Mouse (Mus musculus) stomach, embryonic 16.5 days (tissue): ENCODE data around the gene Tspan15. TPM values are rescaled to one million over a fixed set of nuclear protein-coding genes. Genes with fewer than 3 reads are reported as not detected.
A peak's percentile ranks its signal among the peaks of the same experiment; 100 is the strongest.

Experiments used
- ATAC-seq: fragments of 200-750 bp; cut with Nextera tagmentation; 2 replicates; pipeline ENCODE4 v1.8.0; 2017; ENCODE audit warnings: moderate number of reproducible peaks, moderate TSS enrichment; ENCODE audit not compliant: insufficient read depth, low FRiP score
- H3K27ac ChIP-seq: fragments of 300-500 bp; sonication (generic); 2 replicates; pipeline ENCODE4 v1.5.1; 2014; ENCODE audit warnings: low read length
- H3K27me3 ChIP-seq: fragments of 300-500 bp; sonication (generic); 2 replicates; pipeline ENCODE4 v1.6.1; 2014; ENCODE audit warnings: low read length, control low read depth, mixed read lengths; ENCODE audit not compliant: control insufficient read depth, insufficient read depth
- H3K36me3 ChIP-seq: fragments of 300-500 bp; sonication (generic); 2 replicates; pipeline ENCODE4 v1.6.1; 2014; ENCODE audit warnings: low read length; ENCODE audit not compliant: control insufficient read depth, insufficient read depth
- H3K4me1 ChIP-seq: fragments of 300-500 bp; sonication (generic); 2 replicates; pipeline ENCODE4 v1.6.1; 2014; ENCODE audit warnings: low read length, control low read depth, mixed read lengths; ENCODE audit not compliant: control insufficient read depth, insufficient read depth
- H3K4me2 ChIP-seq: fragments of 300-500 bp; sonication (generic); 2 replicates; pipeline ENCODE4 v1.6.1; 2014; ENCODE audit warnings: low read depth, low read length, mixed read lengths
- H3K4me3 ChIP-seq: fragments of 300-500 bp; sonication (generic); replicated peaks from 2 replicates; pipeline ENCODE4 v1.5.1; 2014; ENCODE audit warnings: mild to moderate bottlenecking, low read length
- H3K9ac ChIP-seq: fragments of 300-500 bp; sonication (generic); 2 replicates; pipeline ENCODE4 v1.6.1; 2014; ENCODE audit warnings: low read length
- H3K9me3 ChIP-seq: fragments of 300-500 bp; sonication (generic); replicated peaks from 2 replicates; pipeline ENCODE4 v1.6.1; 2016; ENCODE audit warnings: low read length, control low read depth; ENCODE audit not compliant: control insufficient read depth
- WGBS: fragments of 180-500 bp; shearing (Covaris S2); extraction: QIAGEN DNeasy Blood & Tissue Kit; methylation state at CpG from one replicate; pipeline ENCODE4 v1.1.7; 2014; 5-methylcytosine and 5-hydroxymethylcytosine counted together
- polyA plus RNA-seq: library from polyadenylated mRNA; unstranded; fragments of >200 nt; fragmentation: Nextera tagmentation; extraction: Ambion mirVana; gene quantifications from 2 replicates; pipeline ENCODE4 v1.2.1, GENCODE M21; 2015

The Tspan15 gene
- polyA plus RNA-seq, 1 experiment from 2014 or later, result 65.5 TPM

DNA sequence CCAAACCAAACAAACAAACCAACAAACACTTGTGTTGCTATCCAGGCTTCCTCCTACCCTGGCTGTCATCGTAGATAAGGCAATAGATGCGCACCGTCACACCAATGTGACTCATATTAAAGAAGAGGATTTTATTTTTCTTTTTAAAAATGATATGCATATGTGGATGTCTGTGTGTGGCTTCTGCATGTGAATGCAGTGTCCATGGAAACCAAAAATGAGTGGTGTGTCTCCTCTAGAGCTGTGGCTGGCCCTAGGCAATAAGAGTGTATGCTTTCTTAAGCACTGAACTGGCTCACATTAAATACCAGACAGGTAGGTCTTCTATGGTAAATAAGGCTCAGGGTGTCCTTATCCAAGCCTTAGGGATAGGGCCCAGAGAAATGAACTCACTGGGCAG lies 7.6 kb upstream of the Tspan15 start:
- Histone ChIP-seq H3K4me2 (no peak overlapping the region), H3K27ac (no peak overlapping the region), H3K9me3 (no peaks in the 10 kb centered on the region), H3K4me1 (no peaks in the 10 kb centered on the region), H3K36me3 (no peaks in the 10 kb centered on the region), H3K4me3 (no peak overlapping the region), H3K9ac (no peak overlapping the region), H3K27me3 (no peaks in the 10 kb centered on the region)
- WGBS, result 92% methylated on average over 3 of the region's 3 CpGs
- no peak for ATAC-seq

- no peaks in the 10 kb centered on the region for H3K27me3 ChIP-seq
- H3K9me3 ChIP-seq, result no peaks in the 10 kb centered on the region
- H3K4me1 ChIP-seq, result no peaks in the 10 kb centered on the region
- H3K9ac ChIP-seq, result no peak overlapping the region
- 81% methylated on average over 10 of the region's 10 CpGs for WGBS
- ATAC-seq, result no peak; the same call in 1 of the 2 replicates
- H3K4me2 ChIP-seq, result no peak overlapping the region
- H3K36me3 ChIP-seq, result no peaks in the 10 kb centered on the region
- H3K27ac ChIP-seq, result no peak overlapping the region
- H3K4me3 ChIP-seq, result no peak overlapping the region
Observed at GRCm38 (mm10) chr10:62237205-62237604, 6.2 kb upstream of the Tspan15 start.

DNA sequence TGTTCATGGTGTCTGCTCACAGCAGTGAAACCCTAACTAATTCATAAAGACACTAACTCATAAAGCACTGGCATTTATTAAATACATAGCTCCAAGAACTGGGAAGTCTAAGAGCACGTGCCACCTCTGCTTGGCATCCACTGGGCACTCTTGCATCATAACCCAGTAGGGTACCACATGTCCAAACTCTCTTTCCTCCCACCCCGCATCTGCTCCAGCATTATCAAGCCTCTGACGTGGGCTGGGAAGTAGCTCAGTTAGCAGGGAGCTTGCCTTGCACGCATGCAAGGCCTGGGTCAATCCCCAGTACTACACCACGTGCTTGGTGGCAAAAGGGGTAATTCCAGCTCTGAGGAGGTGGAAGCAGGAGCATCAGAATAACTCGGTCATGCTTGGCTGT lies 5.1 kb upstream of the Tspan15 start:
- no peak for ATAC-seq
- H3K36me3 ChIP-seq, result no peaks in the 10 kb centered on the region
- no peak overlapping the region for H3K4me3 ChIP-seq
- H3K9ac ChIP-seq, result no peak overlapping the region
- no peaks in the 10 kb centered on the region for H3K9me3 ChIP-seq
- H3K4me2 ChIP-seq, result no peak overlapping the region
- no peak overlapping the region for H3K27ac ChIP-seq
- H3K4me1 ChIP-seq, result peaks cover 4% of the 10 kb centered on the region; the same call in 1 of the 2 replicates
- WGBS, result 90% methylated on average over 6 of the region's 6 CpGs
- H3K27me3 ChIP-seq, result no peaks in the 10 kb centered on the region

GRCm38 (mm10) chr10:62231811-62232210 lies 760 bp upstream of the Tspan15 start:
- Histone ChIP-seq H3K4me1 (peaks cover 23% of the 10 kb centered on the region), H3K36me3 (no peaks in the 10 kb centered on the region), H3K27ac (0 out of 2 replicates have a peak overlapping the region, but pooled peaks have one; percentile 14), H3K27me3 (no peaks in the 10 kb centered on the region), H3K4me2 (no peak overlapping the region), H3K4me3 (no peak overlapping the region), H3K9ac (no peak overlapping the region), H3K9me3 (no peaks in the 10 kb centered on the region)
- 68% methylated on average over 3 of the region's 3 CpGs for WGBS
- ATAC-seq, result no peak

DNA sequence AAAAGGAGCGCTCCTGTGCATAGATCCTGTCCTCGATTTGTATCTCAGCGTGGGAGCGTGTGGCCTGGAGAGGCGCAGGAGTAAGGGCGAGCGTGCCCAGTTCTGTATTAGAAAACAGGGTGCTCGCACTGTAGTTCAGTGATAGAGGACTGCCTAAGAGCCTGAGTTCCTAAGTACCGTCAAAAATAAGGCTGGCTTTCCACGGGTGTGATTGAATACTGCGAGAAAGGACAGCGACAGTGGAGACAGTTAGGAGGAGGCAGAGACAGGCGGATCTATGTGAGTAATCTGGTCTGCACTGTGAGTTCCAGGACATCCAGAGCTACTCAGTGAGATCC lies 313 bp upstream of the Tspan15 start:
- Histone ChIP-seq H3K9me3 (no peaks in the 10 kb centered on the region), H3K27ac (0 out of 2 replicates have a peak overlapping the region, but pooled peaks have one; percentile 14), H3K4me3 (peak overlapping the region; percentile 77), H3K36me3 (no peaks in the 10 kb centered on the region), H3K9ac (peak overlapping the region; percentile 67), H3K27me3 (no peaks in the 10 kb centered on the region), H3K4me1 (peaks cover 23% of the 10 kb centered on the region), H3K4me2 (peak overlapping the region; percentile 90)
- WGBS, result 3% methylated on average over 13 of the region's 13 CpGs
- ATAC-seq, result no peak

DNA sequence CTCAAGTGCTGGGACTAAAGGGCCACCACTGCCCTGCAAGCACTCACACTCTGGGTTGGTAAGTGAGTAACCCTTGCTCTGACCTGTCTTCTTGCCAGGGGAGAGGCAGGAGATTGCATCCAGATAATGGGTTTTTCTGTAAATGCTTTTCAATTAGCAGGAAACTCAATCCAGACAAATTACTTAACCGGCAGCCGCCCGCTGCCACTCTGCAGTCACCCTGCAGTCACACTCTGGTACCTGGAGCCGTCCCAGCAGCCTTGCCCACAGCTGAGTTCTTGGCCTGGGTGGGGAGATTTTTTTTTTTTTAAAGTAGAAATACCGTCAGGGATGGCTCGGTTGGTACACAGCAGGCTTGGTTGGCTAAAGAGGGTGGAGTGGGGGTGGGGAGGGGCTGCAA lies 2.9 kb downstream of the Tspan15 start:
- H3K36me3 ChIP-seq, result no peaks in the 10 kb centered on the region
- H3K4me2 ChIP-seq, result peak overlapping the region; percentile 90
- H3K27ac ChIP-seq, result no peak overlapping the region
- ATAC-seq, result no peak
- H3K4me3 ChIP-seq, result no peak overlapping the region
- WGBS, result 55% methylated on average over 6 of the region's 6 CpGs
- no peaks in the 10 kb centered on the region for H3K27me3 ChIP-seq
- H3K4me1 ChIP-seq, result peaks cover 32% of the 10 kb centered on the region
- H3K9me3 ChIP-seq, result no peaks in the 10 kb centered on the region
- no peak overlapping the region; the same call in 1 of the 2 replicates for H3K9ac ChIP-seq

DNA sequence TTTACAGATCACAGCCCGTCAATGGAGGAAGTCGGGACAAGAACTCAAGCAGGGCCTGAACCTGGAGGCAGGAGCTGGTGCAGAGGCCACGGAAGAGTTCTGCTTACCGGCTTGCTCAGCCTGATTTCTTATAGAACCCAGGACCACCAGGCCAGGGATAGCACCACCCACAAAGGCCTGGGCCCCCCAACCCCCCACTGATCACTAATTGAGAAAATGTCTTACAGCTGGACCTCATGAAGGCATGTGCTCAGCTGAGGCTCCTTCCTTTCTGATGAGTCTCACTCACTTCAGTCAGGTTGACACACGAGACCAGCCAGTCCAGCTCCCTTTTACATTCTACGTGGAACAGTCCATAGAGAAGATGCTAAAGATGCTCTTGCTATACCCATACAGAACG lies 5.2 kb downstream of the Tspan15 start:
- 68% methylated on average over 7 of the region's 7 CpGs for WGBS
- Histone ChIP-seq H3K4me1 (peaks cover 42% of the 10 kb centered on the region), H3K4me2 (no peak overlapping the region), H3K4me3 (no peak overlapping the region), H3K27me3 (no peaks in the 10 kb centered on the region), H3K9me3 (no peaks in the 10 kb centered on the region), H3K27ac (no peak overlapping the region), H3K9ac (no peak overlapping the region), H3K36me3 (no peaks in the 10 kb centered on the region)
- ATAC-seq, result no peak

- Histone ChIP-seq H3K27me3 (no peaks in the 10 kb centered on the region), H3K36me3 (no peaks in the 10 kb centered on the region), H3K9ac (0 out of 2 replicates have a peak overlapping the region, but pooled peaks have one; percentile 23), H3K27ac (peak overlapping the region; percentile 93), H3K4me1 (peaks cover 44% of the 10 kb centered on the region), H3K4me2 (no peak overlapping the region), H3K9me3 (no peaks in the 10 kb centered on the region), H3K4me3 (no peak overlapping the region)
- 49% methylated on average over 6 of the region's 6 CpGs for WGBS
- ATAC-seq, result no peak
Observed at GRCm38 (mm10) chr10:62224231-62224630, 6.8 kb downstream of the Tspan15 start.

- no peaks in the 10 kb centered on the region for H3K36me3 ChIP-seq
- H3K4me3 ChIP-seq, result no peak overlapping the region
- H3K4me1 ChIP-seq, result peaks cover 39% of the 10 kb centered on the region
- 43% methylated on average over 17 of the region's 17 CpGs for WGBS
- H3K9me3 ChIP-seq, result no peaks in the 10 kb centered on the region
- ATAC-seq, result peak; percentile 84
- H3K27me3 ChIP-seq, result no peaks in the 10 kb centered on the region
- peak overlapping the region; percentile 36; the same call in 1 of the 2 replicates for H3K4me2 ChIP-seq
- peak overlapping the region; percentile 93 for H3K27ac ChIP-seq
- H3K9ac ChIP-seq, result peak overlapping the region; percentile 56
Observed at GRCm38 (mm10) chr10:62222777-62223176, 8.3 kb downstream of the Tspan15 start.
